Mouse (Mus musculus): Measurements from ENCODE around the gene Zbtb7b.

Gene Zbtb7b

DNA sequence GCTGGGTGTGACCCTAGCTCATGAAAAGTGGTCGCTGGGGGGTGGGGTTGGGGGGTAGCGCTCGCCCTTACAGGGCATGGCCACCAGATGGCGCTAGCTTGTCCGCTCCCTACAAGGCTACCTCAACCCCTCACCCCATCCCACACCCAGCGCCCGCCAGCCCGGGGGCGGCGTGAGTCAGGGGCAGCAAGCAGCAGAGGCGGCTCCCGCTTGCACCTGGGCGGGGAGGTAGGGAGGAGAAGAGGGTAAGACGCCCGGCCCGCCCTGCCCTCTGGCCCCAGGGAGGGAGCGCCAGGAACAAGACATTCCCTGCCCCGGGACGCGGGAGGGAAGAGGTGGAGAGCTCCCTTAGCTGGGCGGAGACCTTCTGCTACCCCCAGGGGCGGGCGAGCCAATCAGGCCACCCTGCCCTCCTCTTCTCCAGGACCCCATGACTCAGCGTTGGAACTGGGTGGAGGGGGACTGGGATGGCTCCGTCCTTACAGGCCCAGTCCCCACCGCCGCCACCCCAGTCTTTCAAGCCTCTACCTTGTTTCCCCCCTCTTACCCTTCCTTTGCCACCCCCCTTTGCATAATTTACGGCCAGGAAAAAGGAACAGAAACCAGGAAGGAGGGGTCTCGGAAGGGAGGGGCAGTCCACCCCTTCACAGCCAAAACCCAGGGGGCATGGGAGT lies 16.0 kb downstream of the Zbtb7b start:
- in situ Hi-C loops (cut with MboI; ENCODE audit: unreplicated experiment in 2 of 2): loop anchor here in 1 of 2 experiments (10.0 kb wide), 1 partner anchor 106 kb away; no protein-coding TSS in a partner anchor

DNA sequence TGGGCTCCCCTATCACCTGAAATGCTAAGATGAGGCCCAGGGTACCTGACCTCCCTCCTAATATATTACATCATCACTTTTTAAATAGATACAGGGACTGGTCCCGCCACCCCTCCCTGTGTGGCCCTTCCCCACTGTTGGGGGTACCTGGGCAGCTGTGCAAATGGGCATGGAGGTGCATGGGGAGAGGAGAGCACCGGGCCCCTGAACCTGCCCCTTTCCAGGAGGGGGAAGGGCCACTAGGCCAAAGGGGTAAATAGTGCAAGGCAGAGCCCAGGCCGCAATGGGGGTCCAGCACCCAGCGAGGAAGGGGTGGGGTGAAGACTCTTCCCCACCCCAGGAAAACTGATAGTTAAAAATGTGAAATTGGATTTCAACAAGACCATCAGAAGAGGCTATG lies 16.7 kb downstream of the Zbtb7b start:
- in situ Hi-C loops (cut with MboI; ENCODE audit: unreplicated experiment in 2 of 2): loop anchor here in 1 of 2 experiments (10.0 kb wide), 1 partner anchor 107 kb away; no protein-coding TSS in a partner anchor

DNA sequence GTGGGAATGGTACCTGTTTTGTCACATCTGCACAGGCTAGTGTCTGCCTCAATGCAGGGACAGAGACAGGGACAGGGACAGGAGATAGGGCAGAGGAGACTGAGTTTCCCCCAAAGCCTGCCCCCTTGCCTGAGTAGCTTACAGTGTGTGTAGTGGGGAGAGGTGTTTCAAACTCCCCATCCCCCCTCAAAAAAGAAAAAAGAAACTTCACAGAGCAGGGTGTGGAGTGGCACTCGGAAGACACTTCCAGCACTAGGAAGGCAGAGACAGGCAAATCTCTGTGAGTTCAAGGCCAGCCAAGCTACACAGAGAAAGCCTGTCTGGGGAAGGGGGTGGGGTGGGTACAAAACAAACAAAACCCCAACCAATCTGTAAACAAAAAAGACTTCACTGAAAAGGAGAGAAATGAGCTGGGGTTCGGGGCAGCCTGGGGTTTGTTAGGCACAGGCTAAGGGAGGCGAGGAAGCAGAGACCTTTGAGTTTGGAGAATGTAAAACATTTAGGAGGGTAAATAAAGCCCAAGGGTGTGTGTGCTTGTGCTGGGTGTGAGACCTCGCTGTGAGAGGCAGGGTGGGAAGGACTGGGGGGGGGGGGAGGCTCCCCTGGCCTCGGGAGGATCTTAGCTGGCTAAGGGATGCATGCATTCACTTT lies 20.9 kb downstream of the Zbtb7b start:
- in situ Hi-C loops (cut with MboI; ENCODE audit: unreplicated experiment in 2 of 2): loop anchor here in 1 of 2 experiments (10.0 kb wide), 1 partner anchor 111 kb away; no protein-coding TSS in a partner anchor

DNA sequence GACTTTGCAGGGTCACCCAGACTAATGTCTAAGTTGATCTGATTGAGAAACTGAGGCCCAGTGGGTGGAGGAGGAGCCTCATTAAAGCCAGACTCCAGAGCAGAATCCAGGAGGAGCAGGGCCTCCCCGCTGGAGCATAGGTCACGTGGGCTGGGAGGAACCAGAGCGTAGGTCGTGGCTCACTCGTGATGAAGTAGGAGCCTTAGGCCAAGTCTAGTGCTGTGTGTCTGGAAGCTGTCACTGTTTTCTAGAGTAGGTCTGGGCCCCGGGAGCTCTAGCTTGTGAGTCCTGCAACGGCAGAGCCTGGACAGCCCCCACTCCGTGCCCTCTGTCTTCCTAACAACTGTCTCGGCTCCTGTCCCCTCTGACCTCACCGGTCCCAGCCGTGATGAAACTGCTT lies 27.2 kb downstream of the Zbtb7b start:
- in situ Hi-C loops (cut with MboI; ENCODE audit: unreplicated experiment in 2 of 2): no loop called here

DNA sequence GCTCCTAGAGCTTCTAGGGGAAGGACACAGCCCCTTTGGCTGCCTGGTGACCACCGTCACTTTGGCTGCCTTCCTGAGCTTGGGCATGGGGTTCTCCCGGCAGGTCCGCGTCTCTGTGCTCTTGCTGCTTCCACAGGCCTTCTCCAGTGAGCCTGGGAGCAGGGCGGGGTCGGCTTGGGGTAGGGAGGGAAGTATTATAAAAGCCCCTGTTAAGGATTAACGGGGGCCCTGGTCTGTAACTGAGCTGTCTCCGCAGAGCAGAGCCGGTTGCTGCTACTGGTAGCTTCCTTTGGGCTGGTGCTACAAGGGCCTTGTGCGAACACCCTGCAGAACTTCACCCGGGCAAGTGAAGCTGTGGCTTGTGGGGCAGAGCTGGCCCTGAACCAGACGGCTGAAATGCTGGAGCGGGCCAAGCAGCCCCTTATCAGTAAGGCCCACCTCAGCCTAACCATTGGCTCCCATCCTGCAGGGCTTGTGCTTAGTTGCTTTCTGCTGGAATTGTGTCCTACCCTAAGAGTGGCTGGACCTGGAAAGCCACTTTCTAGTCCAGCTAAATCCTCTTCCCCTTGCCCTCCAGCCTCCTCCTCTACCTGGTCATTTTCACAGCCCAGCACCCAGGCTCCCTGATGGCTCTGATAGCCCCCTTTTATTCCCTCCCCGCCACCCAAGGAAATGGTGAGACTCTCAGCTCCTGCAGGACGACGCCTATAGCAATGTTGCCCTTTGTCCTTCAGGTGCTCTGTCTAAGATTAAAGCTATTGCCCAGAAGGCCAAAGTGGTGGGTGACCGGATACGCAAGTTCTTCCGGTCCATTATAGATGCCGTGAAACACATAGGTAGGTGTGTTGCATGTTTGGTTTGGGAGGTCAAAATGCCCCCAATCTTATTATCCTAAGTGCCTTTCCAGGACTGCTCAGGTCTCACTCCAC lies 28.8 kb downstream of the Zbtb7b start:
- in situ Hi-C loops (cut with MboI; ENCODE audit: unreplicated experiment in 2 of 2): no loop called here

DNA sequence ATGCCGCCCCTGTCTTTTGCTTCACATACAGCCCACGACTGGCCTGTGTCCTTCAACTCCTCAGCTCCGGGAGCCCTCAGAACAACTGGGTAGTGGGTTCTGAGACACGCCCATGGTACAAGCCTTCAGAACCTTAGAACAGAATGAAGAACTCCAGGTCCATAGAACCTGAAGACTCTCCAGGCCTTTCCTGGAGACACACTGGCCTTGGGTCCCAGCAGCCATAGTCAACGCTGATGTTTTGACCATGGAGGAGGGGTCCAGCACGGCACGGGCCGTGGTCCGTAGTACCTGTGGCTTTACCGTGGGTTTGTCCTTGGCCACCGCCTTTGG lies 29.5 kb downstream of the Zbtb7b start, which contains the start of gene Dcst1:
Gene Dcst1 (minus strand): TSS at position 101 of the 333 bp plus-strand sequence.
- in situ Hi-C loops (cut with MboI; ENCODE audit: unreplicated experiment in 2 of 2): no loop called here

DNA sequence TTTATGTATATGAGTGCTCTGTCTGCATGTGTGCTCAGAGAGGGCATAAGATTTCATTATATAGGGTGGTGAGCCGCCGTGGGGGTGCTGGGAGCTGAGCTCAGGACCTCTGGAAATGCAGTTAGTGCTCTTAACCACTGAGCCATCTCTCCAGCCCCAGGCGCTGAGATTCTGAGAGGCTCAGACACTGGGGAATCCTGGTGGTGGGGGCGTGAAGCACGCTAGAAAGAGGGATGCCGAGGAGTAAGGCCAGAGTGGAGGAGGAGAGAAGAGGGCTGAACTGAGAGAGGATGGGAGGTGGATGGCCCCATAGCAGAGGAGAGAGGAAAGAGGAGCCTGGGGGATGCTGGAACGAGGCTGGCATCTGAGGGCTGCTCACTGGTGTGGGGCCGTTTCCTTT lies 29.9 kb downstream of the Zbtb7b start:
- in situ Hi-C loops (cut with MboI; ENCODE audit: unreplicated experiment in 2 of 2): no loop called here

DNA sequence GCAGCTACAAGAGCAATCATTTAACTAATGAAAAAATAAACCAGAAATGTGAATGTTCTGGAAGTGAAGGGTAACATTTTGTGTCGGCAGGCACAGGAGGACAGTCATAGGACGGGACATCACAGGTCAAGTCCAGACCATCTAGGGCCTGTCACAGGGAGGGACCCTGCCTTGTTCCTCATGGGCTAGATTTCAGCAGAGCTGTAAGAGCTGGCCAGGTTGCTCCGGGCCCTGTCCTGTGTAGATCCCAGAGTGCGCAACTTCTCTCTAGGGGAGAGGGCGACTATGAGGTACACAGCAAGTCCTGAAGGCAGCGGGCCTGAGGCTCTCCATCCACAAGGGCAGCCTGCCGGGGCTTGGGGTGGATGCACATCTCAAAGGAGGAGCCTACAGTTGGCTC lies 32.9 kb downstream of the Zbtb7b start, which contains the start of gene Dcst2:
Gene Dcst2 (plus strand): TSS at position 301 of the 400 bp plus-strand sequence.
- in situ Hi-C loops (cut with MboI; ENCODE audit: unreplicated experiment in 2 of 2): no loop called here

DNA sequence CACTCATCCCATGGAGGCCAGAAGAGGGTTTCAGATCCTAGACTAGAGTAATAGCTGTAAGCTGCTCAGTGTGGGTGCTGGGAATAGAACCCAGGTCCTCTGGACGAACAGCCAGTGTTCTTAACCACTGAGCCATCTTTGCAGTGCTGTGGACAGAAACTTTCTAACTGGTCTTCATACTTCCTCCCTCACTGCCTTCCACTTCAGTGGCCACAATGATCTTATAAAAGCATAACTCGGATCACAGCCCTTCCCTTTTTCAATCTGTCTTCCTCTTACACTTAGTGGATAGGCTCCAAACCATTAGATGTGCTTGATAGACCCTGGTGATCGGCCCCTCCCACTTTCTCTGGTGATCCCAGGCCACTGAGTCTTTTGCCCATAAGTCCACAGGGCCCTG lies 34.3 kb downstream of the Zbtb7b start:
- in situ Hi-C loops (cut with MboI; ENCODE audit: unreplicated experiment in 2 of 2): no loop called here

DNA sequence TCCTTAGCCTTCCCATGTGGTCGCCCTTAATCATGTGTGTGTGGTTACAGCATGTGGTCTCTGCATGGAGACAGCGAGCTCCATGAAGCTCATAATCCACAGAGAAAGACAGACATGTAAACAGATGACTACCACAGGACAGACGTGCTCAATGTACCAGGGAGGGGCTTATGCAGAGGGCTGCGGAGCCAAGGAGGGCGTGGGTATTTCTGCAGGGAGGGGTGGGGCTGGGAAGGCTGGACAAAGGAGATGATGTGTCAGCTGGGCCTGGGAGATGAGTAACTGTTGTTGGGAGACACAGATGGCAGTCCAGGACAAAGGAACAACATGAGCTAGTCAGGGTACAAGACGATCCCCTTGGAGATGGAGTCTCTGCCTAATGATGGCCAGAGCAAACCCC lies 34.9 kb downstream of the Zbtb7b start:
- in situ Hi-C loops (cut with MboI; ENCODE audit: unreplicated experiment in 2 of 2): no loop called here

DNA sequence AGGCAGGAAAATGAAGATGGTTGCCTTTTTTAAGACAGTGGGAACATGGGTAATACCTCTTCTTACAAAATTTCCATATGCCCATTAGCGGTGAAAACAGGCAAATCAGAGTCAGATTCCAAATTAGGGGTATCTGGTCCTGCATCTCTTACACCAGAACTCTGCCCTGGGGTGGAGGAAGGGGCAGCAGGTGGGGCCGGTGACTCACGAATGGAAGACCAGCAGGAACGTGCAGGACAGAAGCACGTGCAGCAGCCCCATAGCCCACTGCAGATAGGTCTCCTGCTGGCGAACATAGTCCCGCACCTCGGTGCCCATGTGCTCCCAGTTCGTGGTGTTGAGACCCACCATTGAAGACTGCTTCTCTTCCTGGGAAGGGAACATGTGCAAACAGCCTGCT lies 38.5 kb downstream of the Zbtb7b start:
- in situ Hi-C loops (cut with MboI; ENCODE audit: unreplicated experiment in 2 of 2): no loop called here

DNA sequence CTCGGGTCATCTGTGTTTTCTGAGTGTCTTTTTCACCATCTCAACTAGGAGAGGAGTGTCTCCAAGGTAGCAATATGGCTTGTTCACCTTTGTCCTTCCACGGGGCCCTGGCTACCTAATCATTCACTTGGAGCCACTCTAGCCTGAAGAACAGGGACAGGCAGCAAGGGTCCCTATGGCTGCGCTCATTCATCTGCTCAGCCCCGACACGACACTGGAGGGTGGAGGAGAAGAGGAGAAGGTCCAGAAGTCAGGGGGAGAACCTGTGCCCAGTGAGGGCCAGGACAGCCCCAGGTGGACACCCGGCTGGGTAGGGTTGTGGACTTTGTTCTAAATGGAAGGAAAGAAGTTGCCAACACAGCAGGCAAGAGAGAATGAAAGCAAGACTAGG lies 39.1 kb downstream of the Zbtb7b start:
- in situ Hi-C loops (cut with MboI; ENCODE audit: unreplicated experiment in 2 of 2): no loop called here

DNA sequence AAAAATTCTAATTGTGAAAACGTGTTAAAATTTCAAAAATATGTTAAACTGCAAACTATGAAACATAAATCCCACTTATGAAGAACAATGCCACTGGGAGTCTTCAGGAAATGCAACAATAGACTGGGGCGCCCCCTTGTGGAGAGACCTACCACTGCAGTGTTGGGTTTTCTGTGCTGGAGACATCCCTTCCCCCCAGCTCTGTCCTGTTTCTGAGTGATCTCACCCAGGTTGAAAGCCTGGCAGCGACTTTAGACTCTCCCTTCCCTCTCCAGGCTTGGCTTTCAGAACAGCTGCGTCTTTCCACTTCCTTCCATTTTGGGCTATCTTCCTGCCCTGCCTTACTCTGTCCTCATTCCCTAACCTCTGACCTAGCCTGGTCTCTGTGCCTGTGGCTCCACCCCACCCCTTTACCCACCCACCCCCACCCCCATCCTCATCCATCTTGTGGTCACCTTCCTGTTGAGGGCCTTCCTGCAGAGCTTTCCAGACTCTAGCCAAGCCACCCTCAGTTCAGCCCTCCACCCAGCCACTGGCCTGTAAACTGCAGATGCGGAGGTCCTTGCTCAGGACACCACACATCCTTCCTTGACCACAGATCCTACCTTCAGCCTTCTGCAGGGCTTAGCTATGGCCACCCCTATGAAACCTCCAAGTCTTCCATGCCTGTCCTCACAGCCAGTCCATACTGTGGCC lies 39.6 kb downstream of the Zbtb7b start:
- in situ Hi-C loops (cut with MboI; ENCODE audit: unreplicated experiment in 2 of 2): no loop called here

DNA sequence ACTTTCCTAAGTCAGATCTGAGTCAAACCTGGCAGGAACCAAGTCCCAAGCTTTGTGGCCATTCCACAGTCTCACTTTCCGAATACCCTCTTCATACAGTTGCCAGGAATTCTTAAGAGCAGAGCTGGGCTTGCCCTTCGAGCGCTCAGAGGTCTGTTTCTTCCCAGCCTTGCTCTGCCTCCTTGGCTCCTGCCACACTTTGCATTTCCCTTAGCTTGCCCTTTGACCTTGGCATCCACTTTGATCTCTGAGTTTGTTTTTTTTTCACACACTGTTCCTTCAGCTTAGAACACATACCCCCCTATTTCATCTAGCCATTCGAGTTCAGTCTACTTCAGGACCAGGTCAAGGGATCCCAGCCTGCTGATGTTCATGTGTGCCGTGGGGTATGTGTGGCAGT lies 43.3 kb downstream of the Zbtb7b start:
- in situ Hi-C loops (cut with MboI; ENCODE audit: unreplicated experiment in 2 of 2): no loop called here

DNA sequence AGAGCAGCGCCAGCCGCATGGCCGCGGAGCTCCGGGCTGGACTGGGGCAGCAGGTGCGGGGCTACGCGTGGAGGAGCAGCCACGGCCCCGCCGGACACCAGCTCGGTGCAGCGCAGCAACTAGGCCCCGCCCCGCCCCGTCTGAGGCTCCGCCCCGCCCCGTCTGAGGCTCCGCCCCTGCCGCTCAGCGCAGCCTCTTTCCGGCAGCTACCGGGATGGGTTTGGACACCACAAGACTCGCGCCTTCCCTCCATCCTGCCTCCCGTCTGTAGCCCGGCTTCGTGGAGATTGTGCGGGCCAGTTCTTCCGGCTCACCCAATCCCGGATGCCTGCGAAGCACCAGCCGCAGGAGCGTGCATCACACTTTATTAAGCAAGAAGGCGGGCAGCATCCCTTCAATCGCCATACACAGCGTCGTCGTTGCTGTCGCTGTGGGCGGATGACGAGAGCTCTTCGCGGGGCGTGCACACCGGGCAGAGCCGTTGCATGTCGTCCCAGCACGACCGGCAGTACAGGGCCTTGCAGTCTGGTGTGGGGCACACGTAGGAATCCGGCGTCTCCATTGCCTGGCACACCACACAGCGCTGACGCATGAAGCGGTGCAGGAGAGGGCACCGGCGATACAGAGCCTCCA lies 44.6 kb downstream of the Zbtb7b start, which contains the start of gene Adam15:
Gene Adam15 (minus strand): TSS at position 128 of the 633 bp plus-strand sequence.
- in situ Hi-C loops (cut with MboI; ENCODE audit: unreplicated experiment in 2 of 2): loop anchor here (25.0 kb wide), 2 partner anchors 412 to 512 kb away; partner anchors contain the start of genes Chrnb2 (in 2 of the 2) and Ube2q1 (in 2 of the 2)

DNA sequence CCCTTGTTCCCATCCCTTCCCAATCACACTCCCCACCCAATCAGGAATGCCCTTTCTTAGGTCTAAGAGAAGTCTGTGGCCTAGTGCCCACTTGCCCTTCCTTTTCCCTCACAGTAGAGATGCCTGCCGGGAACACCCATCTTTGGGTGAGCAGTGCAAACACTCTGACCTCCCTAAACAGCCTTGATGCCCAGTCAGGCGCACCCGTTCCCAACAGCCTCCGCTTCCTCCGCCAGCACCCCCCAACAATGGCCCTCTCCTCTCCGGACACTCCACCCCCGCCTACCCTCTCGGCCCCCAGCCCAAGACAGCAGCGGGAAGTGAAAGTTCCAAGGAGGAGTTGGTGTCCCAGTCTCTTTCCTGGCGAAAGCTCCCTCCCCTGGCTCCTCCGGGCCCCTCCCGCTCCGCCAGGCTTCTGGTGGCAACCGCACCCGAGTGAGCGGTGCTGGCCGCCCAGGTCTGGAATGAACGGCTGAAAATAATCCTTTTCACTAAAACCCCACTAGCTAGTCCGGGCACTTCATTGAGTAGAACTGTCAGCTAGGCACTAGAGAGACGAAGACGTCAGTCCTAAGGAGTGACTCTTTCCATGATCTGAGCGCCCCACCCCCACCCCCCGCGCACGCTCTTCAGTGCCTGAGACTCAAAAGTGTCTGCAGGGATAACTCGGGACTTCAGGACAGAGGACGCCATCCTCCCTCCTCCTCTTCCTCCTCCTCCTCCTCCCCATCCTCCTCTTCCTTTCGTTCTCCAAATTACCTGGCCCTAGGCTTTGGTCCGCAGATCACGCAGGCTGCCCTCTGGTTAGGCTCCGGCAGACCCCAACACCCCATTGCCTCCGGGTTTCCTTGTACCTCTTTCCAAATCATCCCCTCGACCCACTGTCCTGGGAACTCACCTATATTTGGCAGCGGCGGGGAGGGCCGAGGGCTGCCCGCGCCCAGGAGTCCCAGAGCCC lies 45.4 kb downstream of the Zbtb7b start:
- in situ Hi-C loops (cut with MboI; ENCODE audit: unreplicated experiment in 2 of 2): loop anchor here (25.0 kb wide), 2 partner anchors 413 to 513 kb away; partner anchors contain the start of genes Chrnb2 (in 2 of the 2) and Ube2q1 (in 2 of the 2)

DNA sequence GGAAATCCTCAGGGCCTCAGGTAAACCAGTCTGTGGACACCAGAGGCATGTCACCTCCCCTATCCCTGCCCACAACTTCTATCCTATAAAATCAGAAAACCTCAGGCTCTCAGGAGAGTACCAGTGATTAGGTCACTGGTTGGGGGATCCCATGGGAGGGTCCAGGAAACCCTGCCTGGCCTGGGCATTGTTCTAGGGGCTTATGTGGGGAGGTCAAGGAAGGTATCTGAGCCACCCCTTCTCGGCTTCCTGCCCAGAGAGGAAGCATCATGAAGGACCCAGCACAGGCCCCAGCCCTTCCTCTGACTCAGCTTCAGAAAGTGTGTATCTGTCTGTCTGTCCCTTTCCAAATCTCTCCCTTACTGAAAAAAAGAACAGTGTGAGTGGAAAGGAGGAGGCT lies 46.7 kb downstream of the Zbtb7b start:
- in situ Hi-C loops (cut with MboI; ENCODE audit: unreplicated experiment in 2 of 2): loop anchor here (25.0 kb wide), 2 partner anchors 414 to 514 kb away; partner anchors contain the start of genes Chrnb2 (in 2 of the 2) and Ube2q1 (in 2 of the 2)

DNA sequence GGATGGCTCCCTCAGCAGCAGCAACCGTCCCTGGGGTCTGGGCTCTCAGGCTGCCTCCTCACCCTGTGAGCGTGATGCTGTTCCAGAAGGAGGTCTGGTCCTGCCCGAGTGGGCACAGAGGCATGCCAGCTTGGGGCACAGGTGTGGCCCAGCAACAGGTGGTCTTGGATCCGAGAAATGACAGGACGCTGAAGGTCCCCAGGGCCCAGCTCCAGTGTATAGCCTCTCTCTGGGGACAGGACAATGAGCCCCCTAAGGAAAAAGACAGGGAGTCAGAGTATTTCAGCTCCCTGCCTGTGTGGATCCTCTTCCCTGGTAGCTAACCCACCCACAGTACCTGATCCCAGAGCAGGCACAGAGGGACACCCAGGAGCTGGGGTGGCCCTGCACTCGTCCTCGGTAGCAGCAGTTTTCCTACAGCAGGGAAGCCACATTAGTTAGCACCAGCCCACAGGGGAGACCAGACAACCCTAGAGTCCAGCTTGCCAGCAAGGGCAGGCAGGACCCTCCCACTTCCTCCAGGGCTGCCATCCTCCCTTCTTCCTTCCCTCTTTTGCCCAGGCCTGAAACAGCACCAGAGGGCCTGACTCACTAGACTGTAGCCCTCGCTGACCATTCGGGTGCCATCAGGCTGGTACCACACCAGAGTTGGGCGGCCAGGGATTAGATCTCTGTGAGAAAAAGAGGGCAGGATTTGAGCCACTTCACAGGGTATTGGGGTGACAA lies 47.6 kb downstream of the Zbtb7b start:
- in situ Hi-C loops (cut with MboI; ENCODE audit: unreplicated experiment in 2 of 2): loop anchor here (25.0 kb wide), 2 partner anchors 415 to 515 kb away; partner anchors contain the start of genes Chrnb2 (in 2 of the 2) and Ube2q1 (in 2 of the 2)

All from v-Abl transformed pro-B cells (cell line).